Mouse (Mus musculus) forelimb bud, embryonic 11.5 days (tissue): ENCODE data around the gene Chmp4b.

Experiments used
- DNase-seq: peaks from one replicate; pipeline ENCODE4 v3.0.0-alpha.2; 2012; ENCODE audit warnings: low read depth, low spot score

Chmp4b gene

DNA sequence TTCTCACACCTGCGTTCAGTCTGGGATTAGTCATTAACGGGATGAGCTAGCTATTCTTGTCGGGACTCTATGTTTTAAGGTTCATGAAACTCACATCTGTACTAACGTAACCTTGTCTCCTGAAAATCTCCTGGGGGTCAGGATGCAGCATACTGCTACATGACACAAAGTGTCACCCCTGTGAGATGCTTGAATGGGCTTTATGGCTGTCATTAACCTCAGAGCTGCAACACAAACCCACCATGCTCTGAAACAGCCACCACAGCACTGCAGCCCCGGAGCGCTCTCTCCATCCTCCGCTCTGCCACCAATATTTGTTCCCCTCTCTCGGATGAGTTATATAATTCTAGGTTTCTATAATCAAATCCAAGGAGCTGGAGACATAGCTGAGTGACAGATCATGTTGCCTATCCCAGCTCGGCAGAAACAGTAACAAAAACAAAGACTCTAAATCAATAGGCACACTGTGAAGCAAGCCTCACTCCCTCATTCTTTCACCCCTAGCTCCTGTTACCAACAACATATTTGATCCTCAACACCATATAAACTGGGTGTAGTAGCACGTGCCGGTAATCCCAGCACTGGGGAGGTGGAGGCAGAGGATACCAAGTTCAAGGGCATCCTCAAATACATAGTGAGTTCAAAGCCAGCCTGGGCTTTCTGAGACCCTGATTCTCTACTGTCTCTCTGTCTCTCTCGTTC lies 67.5 kb downstream of the Chmp4b start:
- DNase-seq, result no peak

GRCm38 (mm10) chr2:154720315-154720714 lies 68.8 kb downstream of the Chmp4b start:
- no peak for DNase-seq

DNA sequence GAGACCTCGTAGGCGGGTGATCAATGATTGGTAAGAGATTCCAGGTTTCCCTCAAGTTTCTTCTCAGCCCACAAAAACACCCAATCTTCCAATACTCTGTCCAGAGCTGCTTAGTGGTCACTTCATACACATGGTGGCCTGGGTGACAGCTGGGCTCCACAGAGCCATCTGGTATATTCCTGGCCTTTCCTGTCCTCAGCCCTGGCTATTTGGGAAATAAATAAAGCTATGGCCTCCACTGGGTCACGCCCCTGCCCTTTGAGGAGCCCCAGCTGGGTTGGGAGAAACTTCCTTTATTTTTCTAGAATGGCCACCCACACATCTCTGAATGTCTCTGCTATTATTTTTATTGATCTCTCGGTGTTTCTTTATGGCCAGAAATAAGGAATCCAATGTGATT lies 72.0 kb downstream of the Chmp4b start:
- DNase-seq, result no peak

DNA sequence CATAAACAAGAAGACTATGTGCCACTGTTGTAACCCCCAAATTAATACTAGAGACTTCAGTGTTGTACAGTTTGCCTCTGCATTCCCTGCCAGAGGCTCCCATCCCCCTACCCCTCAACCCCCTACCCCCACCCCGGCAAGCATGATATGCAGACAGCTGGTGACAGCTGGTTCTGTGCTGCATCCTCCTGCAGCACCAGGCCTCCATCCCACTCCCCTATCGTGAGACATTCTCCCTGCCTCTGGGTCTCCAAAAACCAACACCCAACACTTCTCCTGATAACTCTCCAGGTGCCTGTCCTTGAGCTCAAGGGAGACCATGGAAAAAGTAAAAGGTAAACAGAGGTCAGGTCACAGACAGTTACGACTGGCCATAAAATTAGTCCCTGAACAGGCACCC lies 78.2 kb downstream of the Chmp4b start:
- DNase-seq, result no peak

- no peak for DNase-seq
Measured at GRCm38 (mm10) chr2:154730841-154731240, 79.3 kb downstream of the Chmp4b start.

DNA sequence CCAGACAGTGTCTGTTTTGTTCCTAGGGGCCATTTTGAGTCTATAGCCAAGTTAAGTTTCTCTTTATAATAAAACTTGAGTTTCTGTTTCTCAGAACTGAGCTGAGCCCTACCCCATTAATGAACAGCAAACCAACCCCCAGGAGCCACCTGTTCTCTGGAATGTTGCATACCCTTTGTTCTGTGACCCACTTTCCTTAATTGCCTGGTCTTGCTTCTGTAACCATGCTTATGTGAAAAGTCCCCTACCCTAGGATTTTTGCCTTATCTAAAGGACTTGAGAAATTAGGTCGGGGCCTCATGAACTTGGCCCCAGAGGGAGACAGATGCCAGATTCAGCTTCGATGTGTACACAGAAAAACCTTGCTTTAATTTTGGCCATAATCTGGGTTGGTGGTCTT lies 80.4 kb downstream of the Chmp4b start:
- peak; percentile 59 for DNase-seq

GRCm38 (mm10) chr2:154732503-154733141 lies 81.1 kb downstream of the Chmp4b start:
- no peak for DNase-seq

DNA sequence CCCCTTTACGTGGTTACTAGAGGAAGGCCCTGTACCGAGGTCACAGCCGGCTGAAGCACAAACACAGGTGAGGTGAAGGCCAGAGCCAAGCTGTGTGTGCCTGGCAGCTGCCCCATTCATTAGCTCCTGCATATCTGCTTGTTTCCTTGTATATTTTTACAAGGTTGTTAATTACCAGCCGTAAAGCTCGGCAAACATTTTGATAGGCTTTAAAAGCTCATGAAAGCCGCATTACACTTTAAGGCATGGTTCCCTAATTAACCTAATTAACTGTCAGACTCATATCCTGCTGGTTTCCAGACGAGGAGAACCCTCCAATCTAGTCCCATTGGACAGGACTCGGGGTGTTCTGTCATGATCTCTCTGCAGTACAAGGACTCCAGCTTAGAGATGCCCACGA lies 83.5 kb downstream of the Chmp4b start:
- DNase-seq, result peak; percentile 57

- no peak for DNase-seq
Measured at GRCm38 (mm10) chr2:154735416-154735815, 83.9 kb downstream of the Chmp4b start.

DNA sequence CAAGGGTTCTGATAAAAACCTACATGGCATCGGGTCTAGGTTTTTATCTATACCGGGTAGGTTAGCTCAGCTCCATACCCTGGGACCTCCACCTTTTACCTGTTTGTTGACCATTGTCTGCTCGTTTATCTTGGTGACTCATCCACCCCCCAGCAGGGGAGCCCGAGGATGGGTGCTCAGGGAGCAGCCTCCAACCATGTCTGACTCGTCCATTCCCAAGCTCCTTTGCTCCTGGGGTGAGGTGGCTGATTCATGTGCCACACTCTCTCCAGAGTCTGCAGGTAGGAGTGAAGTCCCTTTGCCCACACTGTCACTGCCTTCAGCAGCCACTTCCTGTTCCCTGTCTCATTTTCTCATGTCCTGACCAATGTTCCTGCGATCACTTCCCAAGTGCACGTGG lies 84.5 kb downstream of the Chmp4b start:
- no peak for DNase-seq

GRCm38 (mm10) chr2:154738621-154739020 lies 87.1 kb downstream of the Chmp4b start:
- no peak for DNase-seq

GRCm38 (mm10) chr2:154742911-154743819 lies 91.7 kb downstream of the Chmp4b start:
- no peak for DNase-seq

DNA sequence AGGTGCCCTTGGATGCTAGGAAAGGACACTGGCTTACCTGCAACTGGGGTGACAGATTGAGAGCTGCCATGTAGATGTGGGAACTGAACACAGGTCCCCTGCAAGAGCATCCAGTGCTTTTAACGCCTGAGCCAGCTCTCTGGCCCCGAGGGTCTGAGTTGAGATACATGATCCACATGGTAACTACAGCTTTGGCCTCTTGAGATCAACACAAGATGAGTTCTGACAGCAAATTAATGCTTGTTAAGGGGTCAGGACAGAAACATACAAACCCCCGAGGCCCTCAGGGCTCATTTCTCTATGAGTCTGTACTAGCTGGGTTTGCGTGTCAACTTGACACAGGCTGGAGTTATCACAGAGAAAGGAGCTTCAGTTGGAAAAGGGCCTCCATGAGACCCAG lies 92.4 kb downstream of the Chmp4b start:
- no peak for DNase-seq
